Mouse (Mus musculus): ENCODE measurements around the gene Klk1.
A peak's percentile ranks its signal among the peaks of the same experiment; 100 is the strongest.

Gene Klk1

GRCm38 (mm10) chr7:44253023-44253616 lies 28.0 kb downstream of the Klk1 start:
- peak in 1 of 2 experiments; percentile 48 for DNase-seq (ENCODE audit: inconsistent age in 2 of 2, low spot score in 1 of 2)

GRCm38 (mm10) chr7:44254930-44255329 lies 29.8 kb downstream of the Klk1 start:
- DNase-seq (ENCODE audit: inconsistent age in 2 of 2, low spot score in 1 of 2), result peak in 1 of 2 experiments; percentile 42

GRCm38 (mm10) chr7:44257278-44257677 lies 32.1 kb downstream of the Klk1 start, which contains the start of gene Acp4:
Gene Acp4 (minus strand): TSS chr7:44257378.
- DNase-seq (ENCODE audit: inconsistent age in 2 of 2, low spot score in 1 of 2), result no peak

GRCm38 (mm10) chr7:44260410-44260809 lies 35.2 kb downstream of the Klk1 start:
- DNase-seq (ENCODE audit: inconsistent age in 2 of 2, low spot score in 1 of 2), result peak in 1 of 2 experiments; percentile 66

- no peak for DNase-seq (ENCODE audit: inconsistent age in 2 of 2, low spot score in 1 of 2)
Measured at GRCm38 (mm10) chr7:44261147-44261546, 36.0 kb downstream of the Klk1 start, which contains the start of gene Gm15517. Gene Gm15517 (plus strand): TSS chr7:44261447.

GRCm38 (mm10) chr7:44262791-44263643 lies 37.9 kb downstream of the Klk1 start:
- DNase-seq (ENCODE audit: inconsistent age in 2 of 2, low spot score in 1 of 2), result peak; percentile 90 to 98

- DNase-seq (ENCODE audit: inconsistent age in 2 of 2, low spot score in 1 of 2), result no peak
Measured at GRCm38 (mm10) chr7:44268117-44268516, 43.0 kb downstream of the Klk1 start.

- no peak for DNase-seq (ENCODE audit: inconsistent age in 2 of 2, low spot score in 1 of 2)
Measured at GRCm38 (mm10) chr7:44269397-44269796, 44.2 kb downstream of the Klk1 start.

GRCm38 (mm10) chr7:44271309-44271708 lies 46.1 kb downstream of the Klk1 start:
- peak in 1 of 2 experiments; percentile 31 for DNase-seq (ENCODE audit: inconsistent age in 2 of 2, low spot score in 1 of 2)

GRCm38 (mm10) chr7:44272546-44272945 lies 47.4 kb downstream of the Klk1 start:
- DNase-seq (ENCODE audit: inconsistent age in 2 of 2, low spot score in 1 of 2), result no peak

GRCm38 (mm10) chr7:44273446-44273845 lies 48.3 kb downstream of the Klk1 start:
- no peak for DNase-seq (ENCODE audit: inconsistent age in 2 of 2, low spot score in 1 of 2)

GRCm38 (mm10) chr7:44274096-44274495 lies 48.9 kb downstream of the Klk1 start:
- no peak for DNase-seq (ENCODE audit: inconsistent age in 2 of 2, low spot score in 1 of 2)

- DNase-seq (ENCODE audit: inconsistent age in 2 of 2, low spot score in 1 of 2), result no peak
Measured at GRCm38 (mm10) chr7:44275546-44275945, 50.4 kb downstream of the Klk1 start.

GRCm38 (mm10) chr7:44276461-44277249 lies 51.5 kb downstream of the Klk1 start:
- no peak for DNase-seq (ENCODE audit: inconsistent age in 2 of 2, low spot score in 1 of 2)

- DNase-seq (ENCODE audit: inconsistent age in 2 of 2, low spot score in 1 of 2), result peak in 1 of 2 experiments; percentile 79
Measured at GRCm38 (mm10) chr7:44277250-44277622, 52.1 kb downstream of the Klk1 start.

All from adrenal gland, adult (tissue).